Mouse (Mus musculus): ENCODE results near the gene Gpr37l1. TPM values are rescaled to one million over a fixed set of nuclear protein-coding genes. Genes with fewer than 3 reads are reported as not detected.

The Gpr37l1 gene
- polyA plus RNA-seq (2021; fragmentation: Nextera tagmentation) = 211 and 218 TPM in 2 replicates
- long read RNA-seq, experiment 1, transcript Gpr37l1-201 (2 exons, 2,269 nt) = major isoform, 879 of 908 reads
- long read RNA-seq, experiment 1, partial matches to known transcripts = 17 of 908 reads
- long read RNA-seq, experiment 1, other reads (novel, unspliced or antisense) = 12 of 908 reads
- long read RNA-seq, experiment 2, transcript Gpr37l1-201 (2 exons, 2,269 nt) = major isoform, 307 of 366 reads
- long read RNA-seq, experiment 2, partial matches to known transcripts = 0 of 366 reads
- long read RNA-seq, experiment 2, other reads (novel, unspliced or antisense) = 59 of 366 reads

DNA sequence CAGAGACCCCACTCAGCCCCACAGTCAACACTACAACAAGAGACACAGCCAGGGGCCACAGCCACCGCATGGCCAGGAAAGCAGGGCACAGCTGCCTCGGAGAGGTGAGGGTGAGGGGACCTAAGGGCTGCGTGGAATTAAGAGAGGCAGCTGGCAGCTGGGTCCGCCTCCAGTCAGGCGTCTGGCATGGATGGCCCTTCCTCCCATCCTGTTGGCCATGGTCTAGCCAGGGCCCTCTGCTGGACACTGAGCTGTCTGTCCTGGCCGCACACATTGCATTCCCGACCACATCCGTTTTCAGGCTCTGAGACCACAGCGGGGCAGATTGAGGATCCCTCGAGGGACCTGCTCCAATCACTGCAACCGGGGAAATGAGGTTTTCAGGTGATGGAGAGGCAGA lies at the start of gene Gpr37l1:
Gene Gpr37l1 (minus strand): TSS at position 247 of the 400 bp plus-strand sequence.

DNA sequence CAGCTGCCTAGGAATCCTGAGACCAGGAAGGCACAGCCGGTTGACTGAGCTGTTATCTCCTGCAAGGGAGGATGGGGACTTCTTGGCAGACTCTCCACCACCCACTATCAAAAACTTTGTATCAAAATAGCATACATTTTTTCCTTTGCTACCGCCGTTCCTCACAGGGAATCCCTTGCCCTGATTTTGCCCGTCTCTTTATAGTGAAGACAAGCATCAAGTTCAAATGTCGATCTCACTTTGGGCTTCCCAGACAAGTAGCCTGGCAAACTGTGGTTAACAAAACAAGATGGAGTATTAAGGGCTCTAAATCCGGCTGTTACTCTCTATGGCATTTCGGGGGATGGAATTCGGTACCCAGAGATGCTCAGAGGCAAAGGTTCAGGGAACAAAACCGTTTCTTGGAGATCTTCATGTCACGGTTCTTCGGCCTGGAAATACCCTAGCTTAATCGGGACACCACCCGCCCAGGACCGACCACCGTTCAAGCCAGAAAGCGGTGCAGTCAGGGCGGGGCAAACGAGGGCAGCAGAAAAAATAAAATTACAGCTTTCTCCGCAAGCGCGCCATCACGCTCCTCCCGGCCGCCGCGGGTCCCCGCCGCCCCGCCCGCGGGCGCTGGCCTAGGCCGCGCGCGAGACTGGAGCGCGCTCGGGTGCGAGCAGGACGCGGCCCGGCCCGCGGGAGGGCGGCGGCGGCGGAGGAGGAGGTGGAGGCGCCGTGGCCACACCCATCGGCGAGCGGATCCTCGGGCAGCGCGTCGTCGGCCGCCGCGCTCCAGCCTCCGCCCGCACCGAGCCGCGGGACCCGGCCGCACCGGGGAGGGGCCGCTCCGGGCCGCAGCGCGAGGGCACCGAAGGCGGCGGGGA lies 21.2 kb downstream of the Gpr37l1 start, which contains the start of gene Arl8a:
Gene Arl8a (plus strand): TSS at position 748 of the 869 bp plus-strand sequence.

DNA sequence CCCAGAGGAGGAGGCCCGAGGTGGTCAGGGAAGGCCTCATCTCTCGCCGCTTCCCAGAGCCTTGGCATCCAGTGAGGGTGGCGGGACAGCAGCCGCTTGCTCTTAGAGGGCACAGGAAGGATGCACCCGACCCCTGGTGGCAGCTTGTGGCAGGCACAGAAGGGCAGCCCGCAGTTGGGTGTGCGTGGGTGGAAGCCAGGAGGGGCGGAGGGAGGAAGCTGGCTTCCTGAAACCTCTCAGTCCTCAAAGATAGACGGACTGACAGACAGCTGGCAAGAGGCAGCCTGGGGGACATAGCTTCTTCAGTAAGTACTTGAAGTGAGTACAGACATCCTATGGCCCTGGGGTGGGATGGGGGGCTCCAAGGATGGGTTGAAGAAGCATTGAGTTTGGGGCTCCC lies 35.0 kb downstream of the Gpr37l1 start, which contains the start of gene Ptpn7:
Gene Ptpn7 (plus strand): TSS at position 228 of the 400 bp plus-strand sequence.

Other genes with a start within 250 kb of the Gpr37l1 start
- 11.2 and 14.8 TPM in 2 replicates for gene Ppp1r12b, start 211.7 kb downstream of the Gpr37l1 start, polyA plus RNA-seq (2021; fragmentation: Nextera tagmentation)
- 2.4 TPM in 2 replicates for gene Ube2t, start 205.1 kb downstream of the Gpr37l1 start, polyA plus RNA-seq (2021; fragmentation: Nextera tagmentation)
- 0.89 and 1.7 TPM in 2 replicates for gene Lgr6, start 62.4 kb downstream of the Gpr37l1 start, polyA plus RNA-seq (2021; fragmentation: Nextera tagmentation)
- 0.33 and 0.39 TPM in 2 replicates for gene Ptpn7, start 35.0 kb downstream of the Gpr37l1 start, polyA plus RNA-seq (2021; fragmentation: Nextera tagmentation)
- 25.0 and 80.8 TPM in 2 replicates for gene Arl8a, start 20.9 kb downstream of the Gpr37l1 start, polyA plus RNA-seq (2021; fragmentation: Nextera tagmentation)
- 0.12 and 0.20 TPM in 2 replicates for gene Elf3, start 90.9 kb upstream of the Gpr37l1 start, polyA plus RNA-seq (2021; fragmentation: Nextera tagmentation)
- 26.2 and 31.2 TPM in 2 replicates for gene Rnpep, start 116.4 kb upstream of the Gpr37l1 start, polyA plus RNA-seq (2021; fragmentation: Nextera tagmentation)
- gene Timm17a, start 146.1 kb upstream of the Gpr37l1 start, polyA plus RNA-seq (2021; fragmentation: Nextera tagmentation) = 235 and 273 TPM in 2 replicates
- gene Lmod1, start 157.1 kb upstream of the Gpr37l1 start, polyA plus RNA-seq (2021; fragmentation: Nextera tagmentation) = 0.22 and 0.28 TPM in 2 replicates
- 244 and 256 TPM in 2 replicates for gene Shisa4, start 207.6 kb upstream of the Gpr37l1 start, polyA plus RNA-seq (2021; fragmentation: Nextera tagmentation)